Mouse (Mus musculus): ENCODE measurements around the gene Vsir. TPM values are rescaled to one million over a fixed set of nuclear protein-coding genes. Genes with fewer than 3 reads are reported as not detected.

The Vsir gene
- polyA plus RNA-seq, 1 experiment from 2014 or later: 11.4 TPM

- Histone ChIP-seq H3K4me2 (no peak overlapping the region; the same call in 1 of the 2 replicates), H3K4me1 (replicated peaks) (peaks cover 50% of the 10 kb centered on the region), H3K4me3 (replicated peaks) (no peak overlapping the region), H3K9me3 (replicated peaks) (no peaks in the 10 kb centered on the region), H3K9ac (no peak overlapping the region), H3K36me3 (replicated peaks) (no peaks in the 10 kb centered on the region), H3K27ac (replicated peaks) (no peak overlapping the region), H3K27me3 (no peaks in the 10 kb centered on the region)
- ATAC-seq (ENCODE audit: insufficient read depth): no peak
- 13% methylated on average over 3 of the region's 3 CpGs for WGBS (ENCODE audit: insufficient replicate concordance)
Observed at GRCm38 (mm10) chr10:60344111-60344510, 2.5 kb upstream of the Vsir start.

GRCm38 (mm10) chr10:60346056-60346455 is 595 bp upstream of the Vsir start:
- 66% methylated on average over 4 of the region's 4 CpGs for WGBS (ENCODE audit: insufficient replicate concordance)
- Histone ChIP-seq H3K9ac (peak overlapping the region; percentile 17; the same call in 1 of the 2 replicates), H3K4me1 (replicated peaks) (peaks cover 68% of the 10 kb centered on the region), H3K27me3 (no peaks in the 10 kb centered on the region), H3K4me3 (replicated peaks) (0 out of 2 replicates have a peak overlapping the region, but pooled peaks have one; percentile 74), H3K27ac (replicated peaks) (no peak overlapping the region), H3K9me3 (replicated peaks) (no peaks in the 10 kb centered on the region), H3K36me3 (replicated peaks) (no peaks in the 10 kb centered on the region), H3K4me2 (peak overlapping the region; percentile 87)
- ATAC-seq (ENCODE audit: insufficient read depth): no peak

GRCm38 (mm10) chr10:60347768-60348610 is 1.3 kb downstream of the Vsir start:
- Histone ChIP-seq H3K36me3 (replicated peaks) (no peaks in the 10 kb centered on the region), H3K27ac (replicated peaks) (peak overlapping the region; percentile 94), H3K27me3 (no peaks in the 10 kb centered on the region), H3K4me2 (peak overlapping the region; percentile 87), H3K9ac (peak overlapping the region; percentile 82), H3K9me3 (replicated peaks) (no peaks in the 10 kb centered on the region), H3K4me3 (replicated peaks) (peak overlapping the region; percentile 74), H3K4me1 (replicated peaks) (peaks cover 81% of the 10 kb centered on the region)
- peak; percentile 61 for ATAC-seq (ENCODE audit: insufficient read depth)
- WGBS (ENCODE audit: insufficient replicate concordance): 20% methylated on average over 9 of the region's 9 CpGs

- Histone ChIP-seq H3K27ac (replicated peaks) (peak overlapping the region; percentile 94), H3K4me1 (replicated peaks) (peaks cover 78% of the 10 kb centered on the region), H3K9ac (peak overlapping the region; percentile 82), H3K27me3 (no peaks in the 10 kb centered on the region), H3K36me3 (replicated peaks) (no peaks in the 10 kb centered on the region), H3K9me3 (replicated peaks) (no peaks in the 10 kb centered on the region), H3K4me2 (peak overlapping the region; percentile 87), H3K4me3 (replicated peaks) (peak overlapping the region; percentile 74)
- 29% methylated on average over 6 of the region's 6 CpGs for WGBS (ENCODE audit: insufficient replicate concordance)
- peak; percentile 14; the same call in 1 of the 2 replicates for ATAC-seq (ENCODE audit: insufficient read depth)
Observed at GRCm38 (mm10) chr10:60349056-60349455, 2.4 kb downstream of the Vsir start.

- no peaks in the 10 kb centered on the region for H3K36me3 ChIP-seq (replicated peaks)
- H3K4me1 ChIP-seq (replicated peaks): peaks cover 72% of the 10 kb centered on the region
- H3K9ac ChIP-seq: peak overlapping the region; percentile 82
- no peaks in the 10 kb centered on the region for H3K9me3 ChIP-seq (replicated peaks)
- peak overlapping the region; percentile 87 for H3K4me2 ChIP-seq
- peak; percentile 64 for ATAC-seq (ENCODE audit: insufficient read depth)
- 55% methylated on average over 5 of the region's 5 CpGs for WGBS (ENCODE audit: insufficient replicate concordance)
- peak overlapping the region; percentile 94 for H3K27ac ChIP-seq (replicated peaks)
- no peaks in the 10 kb centered on the region for H3K27me3 ChIP-seq
- peak overlapping the region; percentile 74 for H3K4me3 ChIP-seq (replicated peaks)
Observed at GRCm38 (mm10) chr10:60349644-60350043, 3.0 kb downstream of the Vsir start.

- Histone ChIP-seq H3K4me3 (replicated peaks) (peak overlapping the region; percentile 74), H3K27me3 (no peaks in the 10 kb centered on the region), H3K27ac (replicated peaks) (peak overlapping the region; percentile 94), H3K4me1 (replicated peaks) (peaks cover 70% of the 10 kb centered on the region), H3K36me3 (replicated peaks) (no peaks in the 10 kb centered on the region), H3K9me3 (replicated peaks) (no peaks in the 10 kb centered on the region), H3K4me2 (peak overlapping the region; percentile 87), H3K9ac (peak overlapping the region; percentile 82; the same call in 1 of the 2 replicates)
- ATAC-seq (ENCODE audit: insufficient read depth): no peak
- WGBS (ENCODE audit: insufficient replicate concordance): 42% methylated on average over 5 of the region's 5 CpGs
Observed at GRCm38 (mm10) chr10:60350077-60350804, 3.6 kb downstream of the Vsir start.

GRCm38 (mm10) chr10:60350805-60351167 is 4.1 kb downstream of the Vsir start:
- H3K9ac ChIP-seq: peak overlapping the region; percentile 82; the same call in 1 of the 2 replicates
- WGBS (ENCODE audit: insufficient replicate concordance): 23% methylated on average over 3 of the region's 3 CpGs

GRCm38 (mm10) chr10:60351248-60351647 is 4.6 kb downstream of the Vsir start:
- peak overlapping the region; percentile 25; the same call in 1 of the 2 replicates for H3K9ac ChIP-seq
- H3K27me3 ChIP-seq: no peaks in the 10 kb centered on the region
- no peaks in the 10 kb centered on the region for H3K9me3 ChIP-seq (replicated peaks)
- H3K36me3 ChIP-seq (replicated peaks): no peaks in the 10 kb centered on the region
- no peak for ATAC-seq (ENCODE audit: insufficient read depth)
- peak overlapping the region; percentile 87 for H3K4me2 ChIP-seq
- H3K27ac ChIP-seq (replicated peaks): peak overlapping the region; percentile 94
- H3K4me3 ChIP-seq (replicated peaks): peak overlapping the region; percentile 74; the same call in 1 of the 2 replicates
- H3K4me1 ChIP-seq (replicated peaks): peaks cover 65% of the 10 kb centered on the region
- WGBS (ENCODE audit: insufficient replicate concordance): 33% methylated on average over 3 of the region's 3 CpGs

More at GRCm38 (mm10) chr10:60350805-60351167, 4.1 kb downstream of the Vsir start:
- Histone ChIP-seq H3K27me3 (no peaks in the 10 kb centered on the region), H3K27ac (replicated peaks) (peak overlapping the region; percentile 94), H3K4me1 (replicated peaks) (peaks cover 69% of the 10 kb centered on the region), H3K9me3 (replicated peaks) (no peaks in the 10 kb centered on the region), H3K4me3 (replicated peaks) (peak overlapping the region; percentile 74), H3K4me2 (peak overlapping the region; percentile 87), H3K36me3 (replicated peaks) (no peaks in the 10 kb centered on the region)
- no peak for ATAC-seq (ENCODE audit: insufficient read depth)

GRCm38 (mm10) chr10:60351761-60352455 is 5.3 kb downstream of the Vsir start:
- H3K4me3 ChIP-seq (replicated peaks): no peak overlapping the region
- no peaks in the 10 kb centered on the region for H3K9me3 ChIP-seq (replicated peaks)
- H3K36me3 ChIP-seq (replicated peaks): no peaks in the 10 kb centered on the region
- H3K27me3 ChIP-seq: no peaks in the 10 kb centered on the region
- H3K4me1 ChIP-seq (replicated peaks): peaks cover 58% of the 10 kb centered on the region
- ATAC-seq (ENCODE audit: insufficient read depth): 0 out of 2 replicates have a peak, but pooled peaks have one; percentile 7
- 0 out of 2 replicates have a peak overlapping the region, but pooled peaks have one; percentile 25 for H3K9ac ChIP-seq
- WGBS (ENCODE audit: insufficient replicate concordance): 31% methylated on average over 7 of the region's 7 CpGs
- peak overlapping the region; percentile 87 for H3K4me2 ChIP-seq
- H3K27ac ChIP-seq (replicated peaks): peak overlapping the region; percentile 94

- Histone ChIP-seq H3K36me3 (replicated peaks) (0 out of 2 replicates have a peak, but pooled peaks cover 7% of the 10 kb centered on the region), H3K9ac (no peak overlapping the region), H3K27ac (replicated peaks) (no peak overlapping the region), H3K4me3 (replicated peaks) (no peak overlapping the region), H3K9me3 (replicated peaks) (no peaks in the 10 kb centered on the region), H3K27me3 (no peaks in the 10 kb centered on the region), H3K4me1 (replicated peaks) (peaks cover 43% of the 10 kb centered on the region), H3K4me2 (no peak overlapping the region)
- no peak for ATAC-seq (ENCODE audit: insufficient read depth)
- WGBS (ENCODE audit: insufficient replicate concordance): 67% methylated on average over 5 of the region's 5 CpGs
Observed at GRCm38 (mm10) chr10:60353241-60354002, 6.8 kb downstream of the Vsir start.

All from liver, embryonic 15.5 days (tissue).